Mouse (Mus musculus) kidney, postnatal 36 days (tissue): ENCODE results near the gene Olfr152.

Experiments used
- DNase-seq, 2 experiments: peaks; one replicate each; pipeline ENCODE4 v3.0.0; 2021 to 2022; ENCODE audit warnings: mixed read lengths in 2 of 2

The Olfr152 gene

DNA sequence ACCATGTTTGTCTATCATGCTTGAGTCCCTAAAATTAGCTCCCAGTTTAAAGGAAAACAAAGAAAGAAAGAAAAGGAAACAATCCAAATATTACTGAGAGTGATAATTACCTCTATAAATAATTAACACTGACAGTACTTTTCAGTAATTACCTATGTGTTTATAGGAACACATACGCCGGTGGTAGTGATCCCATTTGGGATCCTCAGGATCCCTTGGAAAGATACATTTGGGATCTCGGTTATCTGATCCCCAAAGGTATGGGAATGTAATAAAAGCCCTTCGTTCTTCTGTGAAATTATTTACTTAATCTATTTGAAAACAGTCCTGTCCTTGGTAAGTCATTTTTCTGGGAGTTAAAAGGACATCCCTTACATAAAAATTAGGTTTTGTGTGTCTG is at the start of gene Olfr152:
Gene Olfr152, plus strand, starts transcription at position 301 of the 400 bp plus-strand sequence.
- DNase-seq, result no peak

GRCm38 (mm10) chr2:87739878-87740277 is 39.4 kb upstream of the Olfr152 start, which contains the start of gene Olfr1138:
Gene Olfr1138, minus strand, starts transcription at chr2:87739978.
- DNase-seq, result no peak

DNA sequence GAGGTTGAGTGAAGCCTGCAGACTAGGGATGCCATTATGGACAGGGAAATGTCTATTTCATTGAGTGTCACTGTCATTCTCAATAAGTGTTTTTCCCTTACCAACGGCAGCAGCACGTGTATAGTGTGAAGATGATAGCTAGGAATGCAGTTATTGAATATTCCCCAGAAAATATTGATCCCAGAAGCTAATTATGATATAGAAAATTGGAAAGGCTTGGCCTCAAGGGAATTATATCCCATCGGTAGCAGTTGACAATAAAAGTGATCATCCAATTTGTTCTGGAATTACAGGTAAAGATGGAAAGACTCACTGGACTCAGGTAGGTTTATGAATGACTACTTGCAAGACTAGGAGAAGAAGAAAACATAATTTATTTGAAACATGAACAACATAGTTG is 35.8 kb upstream of the Olfr152 start, which contains the start of gene Olfr1140:
Gene Olfr1140, plus strand, starts transcription at position 301 of the 400 bp plus-strand sequence.
- no peak for DNase-seq

- DNase-seq, result no peak
Observed at GRCm38 (mm10) chr2:87753891-87754290, 25.4 kb upstream of the Olfr152 start, which contains the start of gene Olfr1141. Gene Olfr1141, minus strand, starts transcription at chr2:87753991.

GRCm38 (mm10) chr2:87776143-87776542 is 3.1 kb upstream of the Olfr152 start:
- no peak for DNase-seq

GRCm38 (mm10) chr2:87800292-87800691 is 21.0 kb downstream of the Olfr152 start, which contains the start of gene Olfr1143:
Gene Olfr1143, plus strand, starts transcription at chr2:87800592.
- DNase-seq, result no peak

- DNase-seq, result no peak
Observed at GRCm38 (mm10) chr2:87809522-87809921, 30.2 kb downstream of the Olfr152 start, which contains the start of gene Olfr1145. Gene Olfr1145, plus strand, starts transcription at chr2:87809822.

GRCm38 (mm10) chr2:87830233-87830632 is 51.0 kb downstream of the Olfr152 start, which contains the start of gene Olfr1148:
Gene Olfr1148, plus strand, starts transcription at chr2:87830533.
- no peak for DNase-seq
